Mouse (Mus musculus): ENCODE data around the gene Krtap28-13. TPM values are rescaled to one million over a fixed set of nuclear protein-coding genes. Genes with fewer than 3 reads are reported as not detected.

The Krtap28-13 gene
- total and polyA plus RNA-seq, 3 experiments = not detected

- DNase-seq = no peak
- Histone ChIP-seq H3K4me3 (no peak overlapping the region), H3K79me2 (replicated peaks; ENCODE audit: control insufficient read depth, insufficient read depth, low read length) (no peaks in the 10 kb centered on the region), H3K27ac (no peak overlapping the region), H3K36me3 (ENCODE audit: control insufficient read depth, insufficient read depth, low read length) (no peaks in the 10 kb centered on the region), H3K9ac (ENCODE audit: low read depth, low read length) (no peak overlapping the region), H3K27me3 (ENCODE audit: control insufficient read depth, insufficient read depth, low read length) (no peaks in the 10 kb centered on the region), H3K4me1 (ENCODE audit: control insufficient read depth, insufficient read depth, low read length) (no peaks in the 10 kb centered on the region)
- whole genome bisulfite sequencing = 44% methylated on average over 11 of the region's 11 CpGs
- TF ChIP-seq EP300 (IDR thresholded peaks at IDR 0.05; ENCODE audit: insufficient read depth, low read depth, low read length) = no peak
- no peak for TF ChIP-seq POLR2A (IDR thresholded peaks at IDR 0.05; ENCODE audit: insufficient read depth, low read depth, low read length)
- TF ChIP-seq CTCF (IDR thresholded peaks at IDR 0.05) = peak; percentile 88
- intact Hi-C loops (cut with DNase I) = loop anchor here (1.0 kb wide), 1 partner anchor 289 kb away; no protein-coding TSS in a partner anchor
Measured at GRCm38 (mm10) chr1:83076190-83076917, 15.6 kb downstream of the Krtap28-13 start.

GRCm38 (mm10) chr1:83077016-83077415 lies 16.3 kb downstream of the Krtap28-13 start:
- no peak overlapping the region for H3K9ac ChIP-seq (ENCODE audit: low read depth, low read length)
- TF ChIP-seq POLR2A (IDR thresholded peaks at IDR 0.05; ENCODE audit: insufficient read depth, low read depth, low read length) (no peak), CTCF (IDR thresholded peaks at IDR 0.05) (no peak)
- DNase-seq = no peak
- no peaks in the 10 kb centered on the region for H3K36me3 ChIP-seq (ENCODE audit: control insufficient read depth, insufficient read depth, low read length)
- intact Hi-C loops (cut with DNase I) = no loop called here
- H3K27ac ChIP-seq = no peak overlapping the region
- no peaks in the 10 kb centered on the region for H3K79me2 ChIP-seq (replicated peaks; ENCODE audit: control insufficient read depth, insufficient read depth, low read length)
- H3K4me3 ChIP-seq = no peak overlapping the region
- 74% methylated on average over 6 of the region's 6 CpGs for WGBS
- H3K27me3 ChIP-seq (ENCODE audit: control insufficient read depth, insufficient read depth, low read length) = no peaks in the 10 kb centered on the region
- H3K4me1 ChIP-seq (ENCODE audit: control insufficient read depth, insufficient read depth, low read length) = no peaks in the 10 kb centered on the region

- Histone ChIP-seq H3K27ac (no peak overlapping the region), H3K4me1 (ENCODE audit: control insufficient read depth, insufficient read depth, low read length) (no peaks in the 10 kb centered on the region), H3K4me3 (no peak overlapping the region), H3K27me3 (ENCODE audit: control insufficient read depth, insufficient read depth, low read length) (no peaks in the 10 kb centered on the region), H3K79me2 (replicated peaks; ENCODE audit: control insufficient read depth, insufficient read depth, low read length) (no peaks in the 10 kb centered on the region), H3K9ac (ENCODE audit: low read depth, low read length) (no peak overlapping the region), H3K36me3 (ENCODE audit: control insufficient read depth, insufficient read depth, low read length) (no peaks in the 10 kb centered on the region)
- 88% methylated on average over 2 of the region's 2 CpGs for WGBS
- no peak for DNase-seq
- TF ChIP-seq EP300 (IDR thresholded peaks at IDR 0.05; ENCODE audit: insufficient read depth, low read depth, low read length) (no peak), CTCF (IDR thresholded peaks at IDR 0.05) (no peak), POLR2A (IDR thresholded peaks at IDR 0.05; ENCODE audit: insufficient read depth, low read depth, low read length) (no peak)
- intact Hi-C loops (cut with DNase I) = no loop called here
Measured at GRCm38 (mm10) chr1:83084790-83085189, 24.1 kb downstream of the Krtap28-13 start.

- Histone ChIP-seq H3K27ac (no peak overlapping the region), H3K4me1 (ENCODE audit: control insufficient read depth, insufficient read depth, low read length) (no peaks in the 10 kb centered on the region), H3K36me3 (ENCODE audit: control insufficient read depth, insufficient read depth, low read length) (no peaks in the 10 kb centered on the region), H3K79me2 (replicated peaks; ENCODE audit: control insufficient read depth, insufficient read depth, low read length) (no peaks in the 10 kb centered on the region), H3K4me3 (no peak overlapping the region), H3K9ac (ENCODE audit: low read depth, low read length) (no peak overlapping the region), H3K27me3 (ENCODE audit: control insufficient read depth, insufficient read depth, low read length) (no peaks in the 10 kb centered on the region)
- no peak for DNase-seq
- intact Hi-C loops (cut with DNase I) = no loop called here
- WGBS = 53% methylated on average over 3 of the region's 3 CpGs
- TF ChIP-seq CTCF (IDR thresholded peaks at IDR 0.05) (no peak), EP300 (IDR thresholded peaks at IDR 0.05; ENCODE audit: insufficient read depth, low read depth, low read length) (no peak), POLR2A (IDR thresholded peaks at IDR 0.05; ENCODE audit: insufficient read depth, low read depth, low read length) (no peak)
Measured at GRCm38 (mm10) chr1:83091268-83091667, 30.5 kb downstream of the Krtap28-13 start.

- intact Hi-C loops (cut with DNase I) = no loop called here
- no peak for DNase-seq
- no peak overlapping the region for H3K9ac ChIP-seq (ENCODE audit: low read depth, low read length)
- no peak overlapping the region for H3K27ac ChIP-seq
- 84% methylated on average over 4 of the region's 4 CpGs for WGBS
- no peak overlapping the region for H3K4me3 ChIP-seq
- no peaks in the 10 kb centered on the region for H3K4me1 ChIP-seq (ENCODE audit: control insufficient read depth, insufficient read depth, low read length)
- no peaks in the 10 kb centered on the region for H3K79me2 ChIP-seq (replicated peaks; ENCODE audit: control insufficient read depth, insufficient read depth, low read length)
- H3K36me3 ChIP-seq (ENCODE audit: control insufficient read depth, insufficient read depth, low read length) = no peaks in the 10 kb centered on the region
- no peaks in the 10 kb centered on the region for H3K27me3 ChIP-seq (ENCODE audit: control insufficient read depth, insufficient read depth, low read length)
- no peak for TF ChIP-seq POLR2A (IDR thresholded peaks at IDR 0.05; ENCODE audit: insufficient read depth, low read depth, low read length)
- TF ChIP-seq CTCF (IDR thresholded peaks at IDR 0.05) = no peak
- no peak for TF ChIP-seq EP300 (IDR thresholded peaks at IDR 0.05; ENCODE audit: insufficient read depth, low read depth, low read length)
Measured at GRCm38 (mm10) chr1:83096935-83097334, 36.2 kb downstream of the Krtap28-13 start.

- Histone ChIP-seq H3K4me1 (ENCODE audit: control insufficient read depth, insufficient read depth, low read length) (no peaks in the 10 kb centered on the region), H3K79me2 (replicated peaks; ENCODE audit: control insufficient read depth, insufficient read depth, low read length) (no peaks in the 10 kb centered on the region), H3K27me3 (ENCODE audit: control insufficient read depth, insufficient read depth, low read length) (no peaks in the 10 kb centered on the region), H3K36me3 (ENCODE audit: control insufficient read depth, insufficient read depth, low read length) (no peaks in the 10 kb centered on the region), H3K27ac (no peak overlapping the region), H3K4me3 (no peak overlapping the region), H3K9ac (ENCODE audit: low read depth, low read length) (no peak overlapping the region)
- intact Hi-C loops (cut with DNase I) = no loop called here
- no peak for TF ChIP-seq CTCF (IDR thresholded peaks at IDR 0.05)
- TF ChIP-seq POLR2A (IDR thresholded peaks at IDR 0.05; ENCODE audit: insufficient read depth, low read depth, low read length) = no peak
- TF ChIP-seq EP300 (IDR thresholded peaks at IDR 0.05; ENCODE audit: insufficient read depth, low read depth, low read length) = no peak
- DNase-seq = no peak
- 92% methylated on average over 2 of the region's 2 CpGs for WGBS
Measured at GRCm38 (mm10) chr1:83099160-83099559, 38.4 kb downstream of the Krtap28-13 start.

All from heart, adult 2 months (tissue).